Mouse (Mus musculus): Measurements from ENCODE around the gene Zfp628. TPM values are rescaled to one million over a fixed set of nuclear protein-coding genes. Genes with fewer than 3 reads are reported as not detected.
A peak's percentile ranks its signal among the peaks of the same experiment; 100 is the strongest.

Gene Zfp628
- polyA plus RNA-seq, 1 experiment from 2014 or later, result 5.1 TPM

DNA sequence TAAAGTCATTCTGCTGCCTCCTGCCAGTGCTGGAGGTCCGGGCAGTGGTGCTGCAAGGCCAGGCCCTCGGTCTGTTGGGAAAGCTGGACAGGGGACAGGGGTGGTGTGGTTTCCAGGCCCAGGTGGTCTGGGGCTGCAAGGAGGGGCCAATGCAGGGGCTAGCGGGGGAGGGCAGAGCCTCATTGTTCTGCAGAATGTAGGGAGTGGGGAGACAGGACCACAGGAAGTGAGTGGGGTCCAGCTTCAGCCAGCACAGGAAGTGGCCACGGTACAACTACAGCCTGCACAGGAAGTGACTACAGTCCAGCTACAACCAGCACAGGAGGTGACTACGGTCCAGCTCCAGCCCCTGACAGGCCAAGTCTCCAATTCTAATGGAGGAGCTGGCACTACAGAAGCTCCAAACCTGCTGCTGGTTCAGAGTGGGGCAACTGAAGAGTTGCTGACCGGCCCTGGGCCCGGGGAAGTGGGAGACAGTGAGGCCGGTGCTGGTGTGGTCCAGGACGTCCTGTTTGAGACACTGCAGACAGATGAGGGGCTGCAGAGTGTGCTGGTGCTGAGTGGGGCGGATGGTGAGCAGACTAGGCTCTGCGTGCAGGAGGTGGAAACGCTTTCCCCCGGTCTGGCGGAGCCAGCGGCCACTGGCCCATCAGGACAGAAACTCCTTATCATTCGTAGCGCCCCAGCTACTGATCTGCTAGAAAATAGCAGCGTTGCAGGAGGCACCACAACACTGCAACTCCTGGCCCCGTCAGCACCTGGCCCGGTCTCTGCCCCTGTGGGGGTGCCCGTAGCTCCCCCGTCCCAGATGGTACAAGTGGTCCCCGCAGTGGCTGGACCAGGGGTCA lies 6.2 kb downstream of the Zfp628 start:
- ATAC-seq (ENCODE audit: low FRiP score, low TSS enrichment) (no peak), DNase-seq (no peak)
- Histone ChIP-seq H3K4me1 (ENCODE audit: control insufficient read depth, insufficient read depth, low read length) (peaks cover 59% of the 10 kb centered on the region), H3K9me3 (ENCODE audit: control insufficient read depth, low read length) (no peaks in the 10 kb centered on the region), H3K27me3 (ENCODE audit: control insufficient read depth, insufficient read depth, low read length) (no peaks in the 10 kb centered on the region), H3K4me3 (replicated peaks; ENCODE audit: low read depth, low read length) (no peak overlapping the region), H3K36me3 (ENCODE audit: control insufficient read depth, insufficient read depth, low read length) (peaks cover 33% of the 10 kb centered on the region), H3K27ac (replicated peaks; ENCODE audit: low read depth, low read length) (peak overlapping the region; percentile 98), H3K9ac (replicated peaks; ENCODE audit: low read length) (peak overlapping the region; percentile 68; the same call in 1 of the 2 replicates), H3K4me2 (ENCODE audit: low read length) (peak overlapping the region; percentile 91)
- 56% methylated on average over 23 of the region's 23 CpGs for WGBS

DNA sequence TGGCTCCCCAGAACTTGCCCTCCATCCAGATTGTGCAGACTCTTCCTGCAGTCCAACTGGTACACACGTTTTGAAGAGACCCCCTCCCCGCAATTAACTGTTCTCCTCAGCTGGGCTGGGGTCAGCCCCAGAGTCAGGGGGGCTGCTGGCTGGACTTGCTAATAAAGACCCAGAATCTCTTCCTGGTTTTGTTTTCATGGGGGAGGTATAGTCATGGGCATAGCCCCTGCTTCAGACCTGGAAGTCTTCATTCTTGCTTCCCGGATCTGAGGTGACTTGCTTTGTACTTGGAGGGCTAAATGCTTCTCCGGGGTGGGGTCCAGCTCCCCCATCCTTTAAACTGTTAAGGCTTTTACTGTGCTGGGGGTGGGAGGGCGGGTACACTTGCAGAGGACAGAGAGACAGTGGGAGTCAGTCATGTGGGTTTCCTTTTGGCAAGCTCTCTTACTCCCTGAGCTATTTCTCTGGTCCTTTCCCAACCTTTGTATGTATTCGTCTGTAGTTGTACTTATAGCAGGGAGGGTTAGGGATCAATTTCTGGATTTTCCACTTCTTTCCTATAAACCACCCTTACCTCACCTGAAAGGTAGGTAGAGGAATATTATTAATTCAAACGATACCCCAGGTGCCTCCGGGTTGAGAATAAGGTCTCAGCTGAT lies 6.9 kb downstream of the Zfp628 start, which contains the start of gene Nat14:
Gene Nat14, plus strand, starts transcription at position 205 of the 659 bp plus-strand sequence.
- peak within 1 kb of the TSS; percentile 98 for H3K27ac ChIP-seq (replicated peaks; ENCODE audit: low read depth, low read length)
- peaks cover 52% of the 10 kb centered on the region for H3K4me1 ChIP-seq (ENCODE audit: control insufficient read depth, insufficient read depth, low read length)
- 21% methylated on average over 8 of the region's 8 CpGs for whole genome bisulfite sequencing
- no peak; the same call in 1 of the 2 replicates for ATAC-seq (ENCODE audit: low FRiP score, low TSS enrichment)
- H3K36me3 ChIP-seq (ENCODE audit: control insufficient read depth, insufficient read depth, low read length), result peaks cover 33% of the 10 kb centered on the region
- peak within 1 kb of the TSS; percentile 68 for H3K9ac ChIP-seq (replicated peaks; ENCODE audit: low read length)
- no peaks in the 10 kb centered on the region for H3K27me3 ChIP-seq (ENCODE audit: control insufficient read depth, insufficient read depth, low read length)
- no peak for DNase-seq
- H3K9me3 ChIP-seq (ENCODE audit: control insufficient read depth, low read length), result no peaks in the 10 kb centered on the region
- peak within 1 kb of the TSS; percentile 91 for H3K4me2 ChIP-seq (ENCODE audit: low read length)
- H3K4me3 ChIP-seq (replicated peaks; ENCODE audit: low read depth, low read length), result peak within 1 kb of the TSS; percentile 41

- Histone ChIP-seq H3K4me1 (ENCODE audit: control insufficient read depth, insufficient read depth, low read length) (peaks cover 49% of the 10 kb centered on the region), H3K27ac (replicated peaks; ENCODE audit: low read depth, low read length) (peak overlapping the region; percentile 98), H3K36me3 (ENCODE audit: control insufficient read depth, insufficient read depth, low read length) (peaks cover 33% of the 10 kb centered on the region), H3K27me3 (ENCODE audit: control insufficient read depth, insufficient read depth, low read length) (no peaks in the 10 kb centered on the region), H3K4me3 (replicated peaks; ENCODE audit: low read depth, low read length) (peak overlapping the region; percentile 41), H3K9ac (replicated peaks; ENCODE audit: low read length) (peak overlapping the region; percentile 68), H3K9me3 (ENCODE audit: control insufficient read depth, low read length) (no peaks in the 10 kb centered on the region), H3K4me2 (ENCODE audit: low read length) (peak overlapping the region; percentile 91)
- peak; percentile 85 for ATAC-seq (ENCODE audit: low FRiP score, low TSS enrichment)
- 0% methylated on average over 14 of the region's 14 CpGs for WGBS
- peak; percentile 96 for DNase-seq
Observed at GRCm38 (mm10) chr7:4922508-4922907, 7.5 kb downstream of the Zfp628 start.

- peak overlapping the region; percentile 98 for H3K27ac ChIP-seq (replicated peaks; ENCODE audit: low read depth, low read length)
- DNase-seq (peak; percentile 96), ATAC-seq (ENCODE audit: low FRiP score, low TSS enrichment) (peak; percentile 60)
- H3K9ac ChIP-seq (replicated peaks; ENCODE audit: low read length), result peak overlapping the region; percentile 68
- H3K9me3 ChIP-seq (ENCODE audit: control insufficient read depth, low read length), result no peaks in the 10 kb centered on the region
- peak overlapping the region; percentile 91 for H3K4me2 ChIP-seq (ENCODE audit: low read length)
- H3K4me3 ChIP-seq (replicated peaks; ENCODE audit: low read depth, low read length), result peak overlapping the region; percentile 41
- H3K36me3 ChIP-seq (ENCODE audit: control insufficient read depth, insufficient read depth, low read length), result peaks cover 29% of the 10 kb centered on the region
- H3K27me3 ChIP-seq (ENCODE audit: control insufficient read depth, insufficient read depth, low read length), result no peaks in the 10 kb centered on the region
- peaks cover 49% of the 10 kb centered on the region for H3K4me1 ChIP-seq (ENCODE audit: control insufficient read depth, insufficient read depth, low read length)
- under 1% methylated on average over 14 of the region's 14 CpGs for WGBS
Observed at GRCm38 (mm10) chr7:4922931-4923565, 8.0 kb downstream of the Zfp628 start.

- peaks cover 49% of the 10 kb centered on the region for H3K4me1 ChIP-seq (ENCODE audit: control insufficient read depth, insufficient read depth, low read length)
- 4% methylated on average over 37 of the region's 37 CpGs for WGBS
Observed at GRCm38 (mm10) chr7:4923586-4924364, 8.8 kb downstream of the Zfp628 start.

GRCm38 (mm10) chr7:4924483-4924882 lies 9.5 kb downstream of the Zfp628 start:
- Histone ChIP-seq H3K9me3 (ENCODE audit: control insufficient read depth, low read length) (no peaks in the 10 kb centered on the region), H3K9ac (replicated peaks; ENCODE audit: low read length) (peak overlapping the region; percentile 68), H3K27ac (replicated peaks; ENCODE audit: low read depth, low read length) (peak overlapping the region; percentile 98), H3K27me3 (ENCODE audit: control insufficient read depth, insufficient read depth, low read length) (no peaks in the 10 kb centered on the region), H3K4me1 (ENCODE audit: control insufficient read depth, insufficient read depth, low read length) (peaks cover 49% of the 10 kb centered on the region), H3K36me3 (ENCODE audit: control insufficient read depth, insufficient read depth, low read length) (peaks cover 15% of the 10 kb centered on the region), H3K4me2 (ENCODE audit: low read length) (peak overlapping the region; percentile 91), H3K4me3 (replicated peaks; ENCODE audit: low read depth, low read length) (peak overlapping the region; percentile 41)
- 2% methylated on average over 4 of the region's 4 CpGs for WGBS
- ATAC-seq (ENCODE audit: low FRiP score, low TSS enrichment) (no peak), DNase-seq (no peak)

More at GRCm38 (mm10) chr7:4923586-4924364, 8.8 kb downstream of the Zfp628 start:
- peak overlapping the region; percentile 68 for H3K9ac ChIP-seq (replicated peaks; ENCODE audit: low read length)
- peak overlapping the region; percentile 91 for H3K4me2 ChIP-seq (ENCODE audit: low read length)
- no peaks in the 10 kb centered on the region for H3K9me3 ChIP-seq (ENCODE audit: control insufficient read depth, low read length)
- DNase-seq (peak; percentile 72), ATAC-seq (ENCODE audit: low FRiP score, low TSS enrichment) (no peak)
- H3K4me3 ChIP-seq (replicated peaks; ENCODE audit: low read depth, low read length), result peak overlapping the region; percentile 41
- peak overlapping the region; percentile 98 for H3K27ac ChIP-seq (replicated peaks; ENCODE audit: low read depth, low read length)
- no peaks in the 10 kb centered on the region for H3K27me3 ChIP-seq (ENCODE audit: control insufficient read depth, insufficient read depth, low read length)
- peaks cover 22% of the 10 kb centered on the region for H3K36me3 ChIP-seq (ENCODE audit: control insufficient read depth, insufficient read depth, low read length)

GRCm38 (mm10) chr7:4924891-4925301 lies 9.9 kb downstream of the Zfp628 start:
- DNase-seq (peak; percentile 36), ATAC-seq (ENCODE audit: low FRiP score, low TSS enrichment) (no peak)
- Histone ChIP-seq H3K4me2 (ENCODE audit: low read length) (peak overlapping the region; percentile 91), H3K9me3 (ENCODE audit: control insufficient read depth, low read length) (no peaks in the 10 kb centered on the region), H3K4me3 (replicated peaks; ENCODE audit: low read depth, low read length) (no peak overlapping the region), H3K27ac (replicated peaks; ENCODE audit: low read depth, low read length) (peak overlapping the region; percentile 98), H3K9ac (replicated peaks; ENCODE audit: low read length) (peak overlapping the region; percentile 68; the same call in 1 of the 2 replicates), H3K4me1 (ENCODE audit: control insufficient read depth, insufficient read depth, low read length) (peaks cover 49% of the 10 kb centered on the region), H3K27me3 (ENCODE audit: control insufficient read depth, insufficient read depth, low read length) (no peaks in the 10 kb centered on the region), H3K36me3 (ENCODE audit: control insufficient read depth, insufficient read depth, low read length) (peaks cover 11% of the 10 kb centered on the region)
- WGBS, result 3% methylated on average over 3 of the region's 4 CpGs
